Mouse (Mus musculus) gastrocnemius, postnatal 10 days (tissue): ENCODE data around the gene Pptc7. TPM values are rescaled to one million over a fixed set of nuclear protein-coding genes. Genes with fewer than 3 reads are reported as not detected.

ENCODE experiments used
- DNase-seq: peaks from one replicate; pipeline ENCODE4 v3.0.0; 2021; ENCODE audit warnings: mixed read lengths
- total RNA-seq, 2 experiments: library from RNA; stranded (reverse); gene quantifications; 2 replicates each; pipeline ENCODE4 v1.2.3; 2021

Pptc7 gene
- total RNA-seq, 2 experiments from 2014 or later: 30.0 to 36.1 TPM

- DNase-seq: no peak
These were observed 46.1 kb downstream of the Pptc7 start for GRCm38 (mm10) chr5:122330269-122330668.

- DNase-seq: no peak
These were observed 50.5 kb downstream of the Pptc7 start for GRCm38 (mm10) chr5:122334682-122335081.

- no peak for DNase-seq
These were observed 52.6 kb downstream of the Pptc7 start for GRCm38 (mm10) chr5:122336554-122337294.

- DNase-seq: no peak
These were observed 58.7 kb downstream of the Pptc7 start for GRCm38 (mm10) chr5:122342874-122343273.

GRCm38 (mm10) chr5:122343768-122344167 is 59.6 kb downstream of the Pptc7 start:
- DNase-seq: no peak

- peak; percentile 80 for DNase-seq
These were observed 60.1 kb downstream of the Pptc7 start for GRCm38 (mm10) chr5:122344260-122344659.

- DNase-seq: no peak
These were observed 61.6 kb downstream of the Pptc7 start for GRCm38 (mm10) chr5:122345777-122346176.

GRCm38 (mm10) chr5:122353807-122354491 is 69.8 kb downstream of the Pptc7 start, which contains the start of the genes Rad9b and Vps29:
Gene Rad9b (minus strand): TSS chr5:122354233.
Gene Vps29 (plus strand): TSS chr5:122354369.
- peak; percentile 99 for DNase-seq

GRCm38 (mm10) chr5:122354492-122355067 is 70.4 kb downstream of the Pptc7 start:
- DNase-seq: no peak

- peak; percentile 51 for DNase-seq
These were observed 87.5 kb downstream of the Pptc7 start, which contains the start of gene Gpn3 for GRCm38 (mm10) chr5:122371591-122372191. Gene Gpn3 (plus strand): TSS chr5:122371876.

GRCm38 (mm10) chr5:122372192-122372769 is 88.1 kb downstream of the Pptc7 start, which contains the start of gene Fam216a:
Gene Fam216a (minus strand): TSS chr5:122372364.
- DNase-seq: peak; percentile 98

- no peak for DNase-seq
These were observed 88.7 kb downstream of the Pptc7 start for GRCm38 (mm10) chr5:122372878-122373277.

Other genes starting within 250 kb of the Pptc7 start
- gene Cux2, start 234.3 kb upstream of the Pptc7 start, total RNA-seq: 1 to 10 TPM; 1.1 to 1.5 TPM
- 100 to 1,000 TPM; 526 to 721 TPM for gene Myl2, start 183.4 kb upstream of the Pptc7 start, total RNA-seq
- gene Ccdc63, start 143.5 kb upstream of the Pptc7 start, total RNA-seq: not detected
- gene Ppp1cc, start 126.1 kb upstream of the Pptc7 start, total RNA-seq: 100 to 1,000 TPM; 144 to 156 TPM
- 1 to 10 TPM; 4.0 to 4.3 TPM for gene Hvcn1, start 77.6 kb upstream of the Pptc7 start, total RNA-seq
- 1 to 10 TPM; 2.8 to 6.3 TPM for gene Tctn1, start 19.9 kb upstream of the Pptc7 start, total RNA-seq
- 1 to 10 TPM; 1.8 to 2.0 TPM for gene Rad9b, start 69.9 kb downstream of the Pptc7 start, total RNA-seq
- gene Vps29, start 70.0 kb downstream of the Pptc7 start, total RNA-seq: 10 to 100 TPM; 60.3 to 72.5 TPM
- 10 to 100 TPM; 23.1 to 24.4 TPM for gene Gpn3, start 87.5 kb downstream of the Pptc7 start, total RNA-seq
- 10 to 100 TPM in 1 of 2 experiments, 1 to 10 TPM in 1; 9.7 to 11.5 TPM for gene Fam216a, start 88.0 kb downstream of the Pptc7 start, total RNA-seq
- gene Arpc3, start 107.5 kb downstream of the Pptc7 start, total RNA-seq: 10 to 100 TPM; 75.9 to 89.9 TPM
- gene Anapc7, start 137.3 kb downstream of the Pptc7 start, total RNA-seq: 10 to 100 TPM; 21.5 to 25.4 TPM
- 100 to 1,000 TPM; 156 to 181 TPM for gene Atp2a2, start 217.9 kb downstream of the Pptc7 start, total RNA-seq